Mouse (Mus musculus) heart, postnatal 36 days (tissue): ENCODE data around the gene Osbpl8. TPM values are rescaled to one million over a fixed set of nuclear protein-coding genes. Genes with fewer than 3 reads are reported as not detected.

Source experiments
- DNase-seq, 2 experiments: peaks; one replicate each; pipeline ENCODE4 v3.0.0; 2021 to 2022
- intact Hi-C: fragments of 180-260 bp; cut with DNase I; formaldehyde crosslinking; loops from one replicate; pipeline ENCODE4 v1.15.1; 2025
- total RNA-seq, 2 experiments: library from RNA; stranded (reverse); gene quantifications; 2 replicates each; pipeline ENCODE4 v1.2.3; 2021

Osbpl8 gene
- total RNA-seq, 2 experiments from 2014 or later, result 70.4 to 71.4 TPM

- intact Hi-C loops, result no loop called here
- no peak for DNase-seq
Observed at GRCm38 (mm10) chr10:111343555-111343954, 179.0 kb downstream of the Osbpl8 start.

Other genes starting within 250 kb of the Osbpl8 start
- 10 to 100 TPM; 42.2 to 47.9 TPM for gene Csrp2, start 245.0 kb upstream of the Osbpl8 start, total RNA-seq
- 10 to 100 TPM; 24.7 to 27.7 TPM for gene Zdhhc17, start 154.6 kb upstream of the Osbpl8 start, total RNA-seq
- gene Bbs10, start 133.9 kb downstream of the Osbpl8 start, total RNA-seq, result 1 to 10 TPM; 2.2 to 3.0 TPM